Mouse (Mus musculus) cortical plate, adult 2 months (tissue): Measurements from ENCODE around the gene 6820408C15Rik.

Experiments used
- CTCF ChIP-seq: fragments of 200-500 bp; IDR thresholded peaks from 2 replicates; pipeline ENCODE4 v1.5.1; 2011; ENCODE audit warnings: mild to moderate bottlenecking, control low read depth, low read length; ENCODE audit not compliant: insufficient read depth; ENCODE audit errors: extremely low read depth
- POLR2A ChIP-seq: fragments of 200-500 bp; IDR thresholded peaks from 2 replicates; pipeline ENCODE4 v1.6.1; 2011; ENCODE audit warnings: mild to moderate bottlenecking, low read length, control low read depth; ENCODE audit not compliant: insufficient read depth; ENCODE audit errors: extremely low read depth

DNA sequence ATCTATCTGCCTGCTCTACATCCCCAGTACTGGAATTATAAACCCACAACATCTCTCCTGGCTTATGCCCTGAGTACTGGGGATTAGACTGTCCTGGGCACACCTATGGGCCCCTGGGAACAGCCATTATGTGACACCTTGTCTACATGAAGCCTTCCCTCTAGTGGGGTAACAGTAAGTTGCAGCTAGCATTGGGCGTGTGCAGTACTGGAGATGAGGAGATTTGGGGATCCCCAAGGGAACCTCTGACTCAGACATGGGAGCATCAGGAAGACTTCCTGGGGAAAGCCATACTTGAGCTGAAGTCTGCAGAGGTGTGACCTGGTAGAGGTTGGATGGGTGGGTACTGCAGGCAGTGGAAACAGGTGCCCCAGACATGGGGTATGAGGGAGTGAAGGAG lies 23.6 kb downstream of the 6820408C15Rik start:
- no peak for TF ChIP-seq CTCF
- TF ChIP-seq POLR2A, result no peak
